Mouse (Mus musculus) kidney, adult 2 months (tissue): ENCODE results near the gene Amdhd1. TPM values are rescaled to one million over a fixed set of nuclear protein-coding genes. Genes with fewer than 3 reads are reported as not detected.

Source experiments
- DNase-seq: peaks from one replicate; pipeline ENCODE4 v3.0.0; 2021
- H3K27ac ChIP-seq: fragments of 200-500 bp; 2 replicates; pipeline ENCODE4 v1.5.1; 2012; ENCODE audit warnings: low read depth, low read length, control low read depth, inconsistent platforms; ENCODE audit not compliant: insufficient read depth
- H3K27me3 ChIP-seq: fragments of 200-500 bp; replicated peaks from 2 replicates; pipeline ENCODE4 v1.6.1; 2012; ENCODE audit warnings: mild to moderate bottlenecking, moderate library complexity, low read length, inconsistent platforms; ENCODE audit not compliant: control insufficient read depth, insufficient read depth
- H3K36me3 ChIP-seq: fragments of 200-500 bp; 2 replicates; pipeline ENCODE4 v1.6.1; 2012; ENCODE audit warnings: mild to moderate bottlenecking, moderate library complexity, low read length, inconsistent platforms; ENCODE audit not compliant: control insufficient read depth, insufficient read depth
- H3K4me1 ChIP-seq: fragments of 200-500 bp; 2 replicates; pipeline ENCODE4 v1.6.1; 2011; ENCODE audit warnings: low read length; ENCODE audit not compliant: control insufficient read depth, insufficient read depth
- H3K4me3 ChIP-seq: fragments of 200-500 bp; 2 replicates; pipeline ENCODE4 v1.5.1; 2011; ENCODE audit warnings: mild to moderate bottlenecking, low read depth, low read length, control low read depth; ENCODE audit not compliant: insufficient read depth
- CTCF ChIP-seq: fragments of 200-500 bp; conservative IDR thresholded peaks from 2 replicates; pipeline ENCODE4 v1.5.1; 2011; ENCODE audit warnings: low read depth, mild to moderate bottlenecking, control low read depth, low read length, moderate library complexity, mixed read lengths; ENCODE audit not compliant: insufficient read depth, insufficient read length
- POLR2A ChIP-seq: fragments of 200-500 bp; IDR thresholded peaks from one replicate; pipeline ENCODE4 v1.6.1; 2011; ENCODE audit warnings: low read depth, low read length, control low read depth
- WGBS: fragments of 180-500 bp; shearing (Covaris S2); methylation state at CpG from one replicate; pipeline ENCODE4 v1.1.7; 2018; 5-methylcytosine and 5-hydroxymethylcytosine counted together
- polyA plus RNA-seq: library from polyadenylated mRNA; depleted of rRNA; stranded (reverse); fragments of >200 nt; gene quantifications from 2 replicates; pipeline ENCODE4 v1.2.3, GENCODE M21; 2012; rRNA removed

Gene Amdhd1
- polyA plus RNA-seq, result 3.1 and 3.3 TPM in 2 replicates

DNA sequence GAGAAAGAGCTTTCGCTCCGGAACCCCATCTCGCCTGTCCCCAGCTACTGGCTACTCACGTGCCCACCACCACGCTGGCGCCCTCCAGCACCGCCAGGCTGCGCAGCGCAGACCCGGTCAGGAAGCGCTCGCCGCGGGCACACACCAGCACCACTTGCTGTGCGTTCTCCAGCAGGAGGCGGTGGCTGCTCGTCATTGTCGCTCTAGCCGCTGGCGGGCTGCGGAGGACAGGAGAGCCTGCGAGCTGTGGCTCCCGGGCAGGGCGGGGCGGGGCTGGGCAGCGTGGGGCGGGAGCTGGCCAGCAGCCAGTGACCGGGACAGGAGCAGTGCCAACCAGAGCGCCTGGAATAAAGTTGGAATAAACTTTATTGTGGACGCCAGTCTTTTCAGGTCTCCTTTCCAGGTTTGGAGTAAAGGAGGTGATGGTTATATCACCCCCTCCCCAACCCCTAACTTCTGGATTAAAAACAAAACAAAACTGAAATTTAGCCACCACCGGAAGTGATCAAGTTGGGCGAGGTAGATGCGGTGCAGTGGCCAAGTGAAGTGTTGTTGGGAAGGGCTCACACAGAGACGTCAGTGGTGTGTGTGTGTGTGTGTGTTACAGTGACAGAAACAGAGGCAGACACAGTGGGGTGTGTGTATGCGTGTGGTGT lies at the start of gene Amdhd1:
TSS of gene Amdhd1 (minus strand) at position 259 of the 656 bp plus-strand sequence.
- Histone ChIP-seq H3K27ac (no peak within 1 kb of the TSS), H3K27me3 (no peaks in the 10 kb centered on the region), H3K4me3 (peak within 1 kb of the TSS; percentile 48), H3K36me3 (no peaks in the 10 kb centered on the region), H3K4me1 (peaks cover 5% of the 10 kb centered on the region)
- 1% methylated on average over 35 of the region's 35 CpGs for WGBS
- DNase-seq, result peak; percentile 88
- no peak for TF ChIP-seq POLR2A
- peak; percentile 66 for TF ChIP-seq CTCF

DNA sequence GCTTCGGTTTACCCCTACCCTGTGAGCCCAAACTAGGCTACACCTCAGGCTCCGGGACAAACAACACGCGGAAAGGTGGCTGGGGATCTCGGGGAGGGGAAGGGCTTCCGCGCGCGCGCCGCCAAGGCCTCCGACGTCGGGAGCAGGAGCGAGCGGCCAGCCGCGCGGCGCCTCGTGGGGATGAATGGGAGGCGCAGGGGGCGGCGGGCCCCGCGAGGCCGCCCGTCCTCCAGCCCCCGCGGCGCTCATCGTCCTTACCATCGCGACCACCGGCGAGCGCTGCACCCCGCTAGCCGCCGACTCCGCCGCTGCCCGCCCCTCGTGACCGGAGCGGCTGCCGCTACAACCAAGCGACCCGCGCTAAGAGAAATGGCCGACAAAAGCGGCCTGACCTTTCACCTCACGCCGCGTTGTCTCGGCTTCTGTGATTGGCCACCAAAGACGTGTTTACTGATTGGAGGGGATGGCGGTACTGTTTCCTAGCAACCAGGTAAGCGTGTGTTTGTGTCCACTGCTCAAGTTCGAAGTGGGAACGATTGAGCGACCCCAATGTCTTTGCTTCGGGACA lies 49.5 kb upstream of the Amdhd1 start, which contains the start of gene Snrpf:
TSS of gene Snrpf (minus strand) at position 426 of the 568 bp plus-strand sequence.
- peaks cover 10% of the 10 kb centered on the region; the same call in 1 of the 2 replicates for H3K4me1 ChIP-seq
- H3K4me3 ChIP-seq, result peak within 1 kb of the TSS; percentile 88
- WGBS, result under 1% methylated on average over 63 of the region's 63 CpGs
- TF ChIP-seq POLR2A (no peak), CTCF (no peak)
- no peaks in the 10 kb centered on the region for H3K36me3 ChIP-seq
- H3K27ac ChIP-seq, result no peak within 1 kb of the TSS
- H3K27me3 ChIP-seq, result no peaks in the 10 kb centered on the region
- DNase-seq, result peak; percentile 97

DNA sequence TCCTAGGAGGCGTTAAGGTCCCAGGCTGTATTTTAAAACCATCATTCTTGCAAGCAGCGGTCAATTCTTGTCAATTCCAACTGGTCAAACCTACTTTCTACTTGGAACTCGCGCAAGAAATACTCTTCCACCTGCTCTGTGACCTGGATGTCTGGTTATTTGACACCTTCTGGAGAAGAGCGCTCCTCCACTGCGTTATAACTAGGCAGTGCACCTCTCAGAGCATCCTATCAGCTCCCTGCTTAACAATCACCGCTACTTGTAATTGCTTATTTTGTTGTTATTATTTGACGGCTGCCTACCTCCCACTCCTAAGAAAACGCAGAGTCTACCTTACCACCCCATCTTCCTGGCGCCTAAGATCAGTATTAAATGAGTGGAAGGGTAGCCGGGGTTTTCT lies 49.0 kb upstream of the Amdhd1 start:
- H3K27me3 ChIP-seq, result no peaks in the 10 kb centered on the region
- no peak for DNase-seq
- H3K27ac ChIP-seq, result no peak overlapping the region
- peaks cover 10% of the 10 kb centered on the region; the same call in 1 of the 2 replicates for H3K4me1 ChIP-seq
- WGBS, result 1% methylated on average over 11 of the region's 11 CpGs
- peak overlapping the region; percentile 88 for H3K4me3 ChIP-seq
- TF ChIP-seq POLR2A (no peak), CTCF (no peak)
- no peaks in the 10 kb centered on the region for H3K36me3 ChIP-seq

DNA sequence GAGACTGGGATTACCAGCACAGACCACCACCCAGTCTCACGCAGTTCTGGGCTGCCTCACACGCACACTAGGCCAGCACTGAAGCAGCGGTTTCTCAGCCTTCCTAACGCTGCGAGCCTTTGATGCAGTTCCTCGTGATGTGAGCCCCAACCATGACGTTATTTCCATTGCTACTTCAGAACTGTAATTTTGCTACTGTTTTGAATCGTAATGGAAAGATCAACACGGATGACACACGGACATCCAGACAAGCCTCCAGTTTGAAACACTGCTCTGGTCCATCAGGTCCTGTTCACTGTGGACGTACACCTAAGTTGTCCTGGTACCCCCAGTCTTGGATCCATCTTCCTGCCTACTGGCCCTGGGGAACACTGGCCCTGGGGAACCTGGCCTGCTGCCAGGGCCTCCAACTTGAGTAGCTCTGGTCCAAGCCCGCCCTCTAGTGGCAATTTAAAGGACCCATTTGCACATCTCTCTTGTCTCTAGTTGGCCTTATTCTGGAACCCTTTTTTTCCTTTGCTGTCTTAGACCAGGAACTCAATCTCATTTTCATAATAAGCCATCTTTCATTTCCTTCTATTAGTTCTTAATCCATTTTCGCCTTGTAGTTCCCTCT lies 37.5 kb upstream of the Amdhd1 start:
- no peaks in the 10 kb centered on the region for H3K4me1 ChIP-seq
- H3K27me3 ChIP-seq, result no peaks in the 10 kb centered on the region
- H3K36me3 ChIP-seq, result no peaks in the 10 kb centered on the region; the same call in 1 of the 2 replicates
- TF ChIP-seq CTCF, result peak; percentile 81
- no peak for TF ChIP-seq POLR2A
- H3K4me3 ChIP-seq, result no peak overlapping the region
- DNase-seq, result peak; percentile 78
- WGBS, result 68% methylated on average over 13 of the region's 13 CpGs
- H3K27ac ChIP-seq, result no peak overlapping the region

DNA sequence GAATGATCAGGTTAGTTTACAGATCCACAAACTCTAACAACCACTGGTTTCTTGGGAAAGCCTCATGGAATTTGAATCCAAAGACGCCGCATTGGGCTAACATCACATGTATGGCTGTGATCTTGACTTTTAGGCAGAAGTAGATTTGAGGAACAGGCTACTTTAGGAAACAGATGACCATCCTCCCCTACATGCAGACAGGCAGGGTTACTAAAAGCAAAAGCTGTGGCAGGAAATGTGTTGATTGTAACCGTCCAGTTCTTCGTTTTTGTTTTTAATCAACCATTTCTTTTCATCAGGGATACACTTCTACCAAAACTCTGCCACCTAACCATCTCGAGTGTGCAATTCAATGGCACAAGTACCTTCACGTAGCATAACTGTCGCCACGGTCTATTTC lies 36.1 kb upstream of the Amdhd1 start:
- no peak for TF ChIP-seq CTCF
- TF ChIP-seq POLR2A, result no peak
- H3K4me1 ChIP-seq, result no peaks in the 10 kb centered on the region
- no peaks in the 10 kb centered on the region for H3K27me3 ChIP-seq
- WGBS, result 82% methylated on average over 8 of the region's 8 CpGs
- DNase-seq, result no peak
- no peak overlapping the region for H3K27ac ChIP-seq
- H3K36me3 ChIP-seq, result no peaks in the 10 kb centered on the region
- no peak overlapping the region for H3K4me3 ChIP-seq

DNA sequence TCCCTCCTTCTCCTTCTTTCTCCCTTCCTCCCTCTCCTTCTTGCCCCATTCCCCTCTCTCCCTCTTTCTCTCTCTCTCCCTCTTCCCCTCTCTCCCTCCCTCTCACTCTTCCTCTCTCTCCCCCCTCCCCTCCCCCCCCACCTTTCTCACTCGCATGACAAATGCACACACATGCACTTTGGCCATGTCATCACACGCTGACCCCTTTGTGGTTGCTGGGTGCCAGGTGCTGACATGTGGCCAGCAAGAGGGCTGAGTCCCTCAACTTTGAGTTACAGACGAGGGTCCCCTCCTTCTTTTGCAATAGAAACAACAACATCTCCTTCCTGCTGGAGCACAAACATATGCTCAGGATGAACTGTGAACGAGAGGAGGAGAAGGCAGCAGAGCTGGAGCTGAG lies 35.1 kb upstream of the Amdhd1 start:
- no peak overlapping the region for H3K4me3 ChIP-seq
- H3K27ac ChIP-seq, result no peak overlapping the region
- H3K4me1 ChIP-seq, result no peaks in the 10 kb centered on the region
- TF ChIP-seq POLR2A (no peak), CTCF (no peak)
- WGBS, result 58% methylated on average over 4 of the region's 4 CpGs
- H3K27me3 ChIP-seq, result no peaks in the 10 kb centered on the region
- no peak for DNase-seq
- H3K36me3 ChIP-seq, result no peaks in the 10 kb centered on the region

DNA sequence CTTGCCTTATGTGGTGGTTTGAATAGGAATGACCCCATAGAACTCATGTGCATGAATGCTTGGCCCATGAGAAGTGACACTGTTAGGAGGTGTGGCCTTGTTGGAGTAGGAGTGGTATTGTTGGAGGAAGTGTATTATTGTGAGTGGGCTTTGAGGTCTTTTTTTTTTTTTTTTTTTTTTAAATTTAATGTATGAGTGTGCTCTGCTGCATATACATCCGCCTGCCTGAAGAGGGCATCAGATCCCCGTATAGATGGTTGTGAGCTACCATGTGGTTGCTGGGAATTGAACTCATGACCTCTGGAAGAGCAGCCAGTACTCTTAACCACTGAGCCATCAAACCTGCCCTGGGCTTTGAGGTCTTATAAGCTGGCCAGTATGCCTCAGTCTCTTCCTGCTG lies 32.4 kb upstream of the Amdhd1 start:
- no peak for TF ChIP-seq POLR2A
- TF ChIP-seq CTCF, result no peak
- WGBS, result 64% methylated on average over 2 of the region's 2 CpGs
- no peak for DNase-seq
- H3K4me3 ChIP-seq, result no peak overlapping the region
- no peaks in the 10 kb centered on the region for H3K4me1 ChIP-seq
- no peak overlapping the region for H3K27ac ChIP-seq
- no peaks in the 10 kb centered on the region for H3K27me3 ChIP-seq
- H3K36me3 ChIP-seq, result no peaks in the 10 kb centered on the region
